ENCODE assay signal across 15 mouse cellular contexts in genomic region chr2:5939911-5940310, GRCm38 (mm10).
"Had no signal": no experiment of that assay in that cellular context is flagged by ENCODE, and none has a peak within 500 bp of the region (broad histone marks: within the 10 kb centered on the region; RNA-seq: fewer than 3 reads in every experiment).

No protein-coding gene starts in this region.

- H3K27ac ChIP-seq: neural tube, embryonic 15.5 days; stomach, embryonic 15.5 days; stomach, postnatal 0 days had no signal

- H3K9me3 ChIP-seq: neural tube, embryonic 15.5 days; stomach, embryonic 15.5 days had no signal

- H3K36me3 ChIP-seq: neural tube, embryonic 15.5 days; stomach, embryonic 15.5 days had no signal

- H3K4me3 ChIP-seq: neural tube, embryonic 15.5 days; stomach, embryonic 15.5 days had no signal

- H3K9ac ChIP-seq: neural tube, embryonic 15.5 days; stomach, embryonic 15.5 days had no signal

- DNase-seq: retina, postnatal 1 day; right cerebral cortex, adult 18-20 months; right cerebral cortex, postnatal 14 days; right cerebral cortex, postnatal 25 days; right cerebral cortex, postnatal 4 days; spleen, adult 18-20 months; thymus, adult 18-20 months; thymus, adult 2 months; thymus, postnatal 14 days; thymus, postnatal 25 days; thymus, postnatal 36 days; thymus, postnatal 4 days had no signal

- H3K4me2 ChIP-seq: neural tube, embryonic 15.5 days; stomach, embryonic 15.5 days had no signal

- H3K27me3 ChIP-seq: neural tube, embryonic 15.5 days; stomach, embryonic 15.5 days had no signal
